Mouse (Mus musculus) spleen, adult 2 months (tissue): Measurements from ENCODE around the gene Eml1.

ENCODE experiments used
- CTCF ChIP-seq: fragments of 200-500 bp; IDR thresholded peaks from 2 replicates; pipeline ENCODE4 v1.5.1; 2011; ENCODE audit warnings: mild to moderate bottlenecking, inconsistent platforms; ENCODE audit not compliant: insufficient read depth, insufficient read length, insufficient replicate concordance; ENCODE audit errors: extremely low read depth
- POLR2A ChIP-seq: fragments of 200-500 bp; IDR thresholded peaks from 2 replicates; pipeline ENCODE4 v1.6.1; 2011; ENCODE audit warnings: low read depth, low read length, inconsistent platforms

- TF ChIP-seq CTCF, result no peak
- no peak for TF ChIP-seq POLR2A
These were observed 44.4 kb upstream of the Eml1 start for GRCm38 (mm10) chr12:108326401-108326800.
